Mouse (Mus musculus) testis, adult 2 months (tissue): ENCODE measurements around the gene Olfr45.

Source experiments
- CTCF ChIP-seq: fragments of 200-500 bp; IDR thresholded peaks from 2 replicates; pipeline ENCODE4 v1.5.1; 2012; ENCODE audit warnings: low read depth, mild to moderate bottlenecking, inconsistent platforms, low read length, moderate library complexity; ENCODE audit not compliant: control insufficient read depth, insufficient read depth, insufficient replicate concordance
- POLR2A ChIP-seq: fragments of 200-500 bp; IDR thresholded peaks from 2 replicates; pipeline ENCODE4 v1.6.1; 2012; ENCODE audit warnings: low read depth, mild to moderate bottlenecking, inconsistent platforms, low read length, moderate library complexity; ENCODE audit not compliant: control insufficient read depth

GRCm38 (mm10) chr7:140707536-140708284, 26.0 kb downstream of the Olfr45 start:
- TF ChIP-seq POLR2A (no peak), CTCF (no peak)
